Mouse (Mus musculus) liver, adult 2 months (tissue): ENCODE measurements at regions not wholly inside any gene's neighbourhood (a gene's known extent, or its start where the extent isn't known, plus 50 kb on each side); places are given as distances from the start of the nearest gene placed in this dataset.

Experiments used
- CTCF ChIP-seq: fragments of 200-500 bp; IDR thresholded peaks from 2 replicates; pipeline ENCODE4 v1.5.1; 2011; ENCODE audit warnings: low read depth, low read length, control low read depth
- POLR2A ChIP-seq: fragments of 200-500 bp; IDR thresholded peaks from 2 replicates; pipeline ENCODE4 v1.6.1; 2011; ENCODE audit warnings: low read length, control low read depth; ENCODE audit not compliant: insufficient read depth; ENCODE audit errors: extremely low read depth

GRCm38 (mm10) chr9:83326437-83327086, 114.4 kb downstream of the Lca5 start:
- TF ChIP-seq CTCF (no peak), POLR2A (no peak)
